Mouse (Mus musculus) mouse embryonic stem cell (cell line): Measurements from ENCODE around the gene Pard3b.
"Not testable (repeated sequence)": the region's sequence is repeated elsewhere in the genome, so short reads cannot be mapped to it uniquely, and the experiment has no call there.

ENCODE experiments used
- in situ Hi-C, 2 experiments: fragments of 300-500 bp; cut with MboI; formaldehyde crosslinking; loops; 1 replicate in 1 of 2; 3 replicates in 1 of 2; pipeline ENCODE4 v1.14.3; 2019 to 2020; ENCODE audit warnings: low sequenced_read_pairs in 2 of 2, low pct_unique_long_range_greater_than_20kb in 1 of 2, mixed read lengths in 1 of 2; ENCODE audit not compliant: unreplicated experiment in 1 of 2

Gene Pard3b

DNA sequence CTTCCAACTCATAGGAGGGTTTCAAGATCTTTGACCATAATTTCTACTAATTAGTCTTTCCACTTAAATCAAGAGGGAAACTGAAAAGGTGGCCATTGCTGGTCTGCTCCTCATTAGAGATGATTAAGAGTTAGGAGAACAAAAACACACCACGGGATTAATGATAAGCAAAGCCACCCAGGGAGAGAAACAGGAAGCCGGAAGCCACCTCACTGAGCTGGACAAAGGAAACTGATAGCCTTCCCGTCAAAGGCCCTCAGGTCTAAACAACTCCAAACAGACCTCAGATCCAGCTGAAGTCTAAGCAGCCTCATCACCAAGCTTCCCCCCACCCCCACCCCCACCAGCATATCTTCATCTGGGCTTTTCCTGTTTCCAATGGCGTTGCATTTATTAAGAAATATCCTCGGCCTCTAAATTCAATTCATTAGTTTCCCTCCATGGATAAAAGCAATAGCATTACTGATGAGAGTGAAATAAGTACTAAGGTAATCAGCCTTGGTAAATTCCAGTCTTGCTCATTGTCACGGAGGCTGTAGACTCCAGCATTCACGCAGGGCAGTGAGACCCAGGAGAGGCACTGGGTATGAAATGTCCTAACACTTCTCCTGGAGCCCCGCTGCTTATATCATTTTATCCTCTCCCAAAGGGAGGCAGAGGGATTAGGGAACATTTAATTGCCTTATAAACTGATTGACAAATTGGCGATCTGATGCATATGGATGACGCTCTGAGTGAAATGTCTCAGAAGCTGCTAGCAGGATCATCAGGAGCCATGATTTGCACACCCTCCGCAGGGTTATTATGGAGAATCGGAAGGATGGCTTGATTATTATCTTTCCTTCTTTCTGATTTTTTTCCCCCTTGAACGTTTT is 925.9 kb downstream of the Pard3b start:
- in situ Hi-C loops: no loop called here

GRCm38 (mm10) chr1:62565120-62565809 is 926.6 kb downstream of the Pard3b start:
- in situ Hi-C loops: no loop called here

GRCm38 (mm10) chr1:62566596-62566995 is 928.0 kb downstream of the Pard3b start:
- in situ Hi-C loops: no loop called here

DNA sequence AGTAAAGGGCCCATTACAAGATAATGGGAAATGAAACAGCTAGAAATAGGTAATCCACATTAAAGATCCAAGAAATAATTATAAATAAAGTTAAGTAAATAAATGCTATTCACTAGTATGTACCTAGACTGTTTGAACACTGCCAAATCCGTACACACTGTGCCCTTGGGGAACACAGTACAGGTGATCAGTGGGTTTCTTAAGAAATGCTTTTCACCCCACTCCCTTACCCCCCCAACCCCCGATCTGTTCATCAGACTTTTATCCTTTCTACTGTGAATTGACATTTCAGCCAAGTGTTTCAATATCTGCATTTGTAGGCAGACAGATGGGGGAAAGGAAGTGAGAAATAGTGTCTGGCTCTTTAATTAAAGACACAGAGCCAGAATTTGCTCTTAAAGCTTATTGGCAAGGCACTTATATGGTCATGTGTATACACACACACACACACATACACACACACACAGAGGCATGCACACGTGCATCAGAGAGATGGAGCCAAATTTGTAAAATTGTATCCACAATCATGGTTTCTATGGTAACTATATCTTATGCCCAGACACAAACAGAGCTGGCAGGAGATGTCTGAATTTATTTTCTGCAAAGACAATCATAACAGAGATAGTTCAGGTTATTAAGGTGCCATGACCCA is 938.4 kb downstream of the Pard3b start:
- in situ Hi-C loops: no loop called here

DNA sequence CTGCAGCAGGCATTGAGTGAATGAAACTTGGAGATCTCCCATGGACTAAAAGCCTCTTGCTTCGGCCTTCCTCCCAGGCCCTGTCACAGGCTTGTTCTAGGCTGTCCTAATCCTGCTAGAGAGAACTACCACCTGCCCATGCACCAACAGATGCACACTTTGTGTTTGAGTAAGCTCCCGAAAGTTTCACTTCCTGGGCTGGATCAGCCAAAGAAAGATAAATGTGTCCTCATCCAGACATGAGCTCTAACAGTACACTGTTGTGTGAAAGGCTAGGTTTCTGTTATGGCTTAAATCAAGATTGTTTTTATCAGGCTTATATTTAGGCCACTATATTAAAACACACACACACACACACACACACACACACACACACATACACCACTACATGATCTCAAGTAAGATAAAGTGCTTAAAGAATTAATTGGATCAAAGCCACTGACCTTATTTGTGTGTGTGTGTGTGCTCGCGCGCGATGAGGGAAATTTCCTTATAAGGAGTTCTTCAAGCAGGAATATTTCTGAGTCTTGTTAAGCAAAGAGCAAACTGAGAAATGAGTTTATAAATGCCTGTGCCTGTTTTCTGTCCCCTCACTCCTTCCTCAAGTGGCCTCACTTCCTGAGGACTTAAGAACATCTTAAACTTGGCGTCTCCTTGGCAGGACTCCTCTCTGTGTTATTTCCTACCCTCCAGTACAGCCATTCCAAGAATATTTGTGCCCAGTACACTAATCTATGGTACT is 940.6 kb downstream of the Pard3b start:
- in situ Hi-C loops: no loop called here

GRCm38 (mm10) chr1:62580314-62580935 is 941.8 kb downstream of the Pard3b start:
- in situ Hi-C loops: no loop called here

GRCm38 (mm10) chr1:62582476-62582875 is 943.9 kb downstream of the Pard3b start:
- in situ Hi-C loops: no loop called here

GRCm38 (mm10) chr1:62587536-62587935 is 948.9 kb downstream of the Pard3b start:
- in situ Hi-C loops: no loop called here

GRCm38 (mm10) chr1:62591296-62592031 is 952.8 kb downstream of the Pard3b start:
- in situ Hi-C loops: no loop called here

DNA sequence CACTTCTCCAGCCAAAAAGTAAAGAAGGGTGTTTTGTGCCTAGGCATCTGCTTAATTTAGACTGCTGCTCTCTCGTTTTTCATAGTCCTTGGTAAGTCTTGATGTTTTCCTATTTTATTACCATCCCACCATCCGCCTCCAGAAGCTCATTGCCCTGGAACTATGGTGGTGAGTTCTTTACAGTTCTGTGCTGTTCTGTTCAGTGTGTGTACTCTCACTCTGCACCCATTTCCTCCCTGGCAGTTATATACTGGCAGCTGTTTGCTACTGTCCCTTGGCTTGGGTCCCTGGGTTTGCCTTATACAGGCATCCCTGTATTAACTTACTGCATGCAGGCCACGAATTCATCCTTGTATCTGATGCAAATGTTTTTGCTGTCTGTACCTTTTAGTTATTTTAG is 956.8 kb downstream of the Pard3b start:
- in situ Hi-C loops: no loop called here

GRCm38 (mm10) chr1:62597751-62598400 is 959.3 kb downstream of the Pard3b start:
- in situ Hi-C loops: no loop called here

- in situ Hi-C loops: no loop called here
Measured at GRCm38 (mm10) chr1:62598551-62598950, 959.9 kb downstream of the Pard3b start.

DNA sequence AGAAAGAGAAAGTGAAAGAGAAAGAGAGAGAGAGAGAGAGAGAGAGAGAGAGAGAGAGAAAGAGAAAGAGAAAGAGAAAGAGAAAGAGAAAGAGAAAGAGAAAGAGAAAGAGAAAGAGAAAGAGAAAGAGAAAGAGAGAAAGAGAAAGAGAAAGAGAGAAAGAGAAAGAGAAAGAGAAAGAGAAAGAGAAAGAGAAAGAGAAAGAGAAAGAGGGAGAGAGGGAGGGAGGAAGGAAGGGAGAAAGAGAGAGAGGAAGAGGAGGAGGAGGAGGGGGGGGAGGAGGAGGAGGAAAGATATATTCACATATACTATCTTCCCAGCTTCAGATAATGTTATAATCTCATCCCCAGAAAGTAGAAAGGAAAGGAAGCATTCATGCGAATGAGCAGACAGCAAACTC is 966.0 kb downstream of the Pard3b start:
- in situ Hi-C loops: not testable (repeated sequence)

DNA sequence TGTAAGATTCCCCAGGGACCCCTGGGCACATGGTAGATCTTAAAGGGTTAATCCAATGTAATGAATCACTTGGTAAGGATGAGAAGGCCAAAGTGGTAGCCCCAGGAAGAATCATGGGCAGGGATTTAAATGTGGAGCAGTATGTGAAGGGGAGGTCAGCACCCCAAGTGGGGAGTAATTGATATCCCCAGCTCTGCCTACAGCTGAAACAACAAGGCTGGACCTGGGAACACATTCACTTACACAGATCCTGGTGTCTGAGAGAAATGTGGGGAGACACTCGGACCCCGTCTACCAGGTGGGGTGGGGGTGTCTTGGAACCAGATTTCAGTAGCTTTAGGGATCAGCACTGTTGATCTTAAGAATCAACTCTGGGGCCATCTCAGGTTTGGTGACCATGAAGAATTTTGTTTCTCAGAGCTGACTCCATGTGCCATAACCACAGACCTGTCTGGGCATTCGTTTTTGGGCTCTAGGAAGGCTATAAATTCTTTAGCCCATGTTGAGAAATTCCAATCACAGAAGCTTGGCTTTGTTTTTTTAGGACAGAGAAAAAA is 979.6 kb downstream of the Pard3b start:
- in situ Hi-C loops: no loop called here

GRCm38 (mm10) chr1:62619456-62619855 is 980.8 kb downstream of the Pard3b start:
- in situ Hi-C loops: no loop called here

- in situ Hi-C loops: no loop called here
Measured at GRCm38 (mm10) chr1:62622447-62622846, 983.8 kb downstream of the Pard3b start.

DNA sequence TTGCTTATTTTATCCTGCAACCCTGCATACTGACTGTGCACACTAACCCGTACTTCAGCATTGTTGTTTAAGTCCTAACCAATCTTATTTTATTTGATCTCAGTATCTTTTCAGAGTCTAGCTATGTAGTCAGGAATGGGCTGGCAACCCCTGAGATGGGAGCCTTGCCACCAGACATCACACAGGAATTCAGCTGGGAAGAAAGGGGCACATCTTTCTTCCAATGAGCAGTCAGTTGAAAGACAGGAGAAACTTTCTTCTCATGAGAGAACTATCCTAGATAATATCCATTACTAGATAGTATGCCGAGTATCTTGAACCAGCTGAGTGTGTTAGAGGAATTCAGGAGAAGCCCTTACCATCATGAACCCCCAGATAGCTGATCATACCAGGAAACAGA is 985.5 kb downstream of the Pard3b start:
- in situ Hi-C loops: no loop called here
